Mouse (Mus musculus): Measurements from ENCODE around the gene Fam129b. TPM values are rescaled to one million over a fixed set of nuclear protein-coding genes. Genes with fewer than 3 reads are reported as not detected.

Gene Fam129b
- 100 to 1,000 TPM in 13 of 26 experiments, 10 to 100 TPM in 13; 35.9 to 648 (median 91.5) TPM for total RNA-seq (2018; cell fraction: chromatin; rRNA removed)
- 100 to 1,000 TPM in 14 of 26 experiments, 10 to 100 TPM in 12; 52.3 to 460 (median 164) TPM for total RNA-seq (2018; cell fraction: cytosol; rRNA removed)
- 100 to 1,000 TPM in 13 of 26 experiments, 10 to 100 TPM in 13; 39.2 to 371 (median 100) TPM for total RNA-seq (2018; cell fraction: nucleus; rRNA removed)
- polyA plus RNA-seq (2018), result 117 to 240 TPM (median 185 TPM) in 3 replicates

GRCm38 (mm10) chr2:32875675-32876489 is at the start of gene Fam129b:
Gene Fam129b, plus strand, starts transcription at chr2:32876114.
- peak within 1 kb of the TSS; percentile 98 for H3K27ac ChIP-seq
- H3K79me2 ChIP-seq (ENCODE audit: inconsistent target), result peaks cover 62% of the 10 kb centered on the region
- peak within 1 kb of the TSS; percentile 98 for H3K4me3 ChIP-seq (ENCODE audit: inconsistent target)
- WGBS (ENCODE audit: missing documents), result under 1% methylated on average over 66 of the region's 68 CpGs
- no peaks in the 10 kb centered on the region for H3K36me3 ChIP-seq (ENCODE audit: inconsistent target)

GRCm38 (mm10) chr2:32828979-32829676 is 46.8 kb upstream of the Fam129b start:
- Histone ChIP-seq H3K79me2 (ENCODE audit: inconsistent target) (peaks cover 8% of the 10 kb centered on the region; the same call in 1 of the 2 replicates), H3K36me3 (ENCODE audit: inconsistent target) (no peaks in the 10 kb centered on the region), H3K27ac (no peak overlapping the region), H3K4me3 (ENCODE audit: inconsistent target) (no peak overlapping the region)
- WGBS (ENCODE audit: missing documents), result 88% methylated on average over 11 of the region's 11 CpGs

- H3K27ac ChIP-seq, result peak overlapping the region; percentile 74
- 17% methylated on average over 7 of the region's 7 CpGs for WGBS (ENCODE audit: missing documents)
- H3K4me3 ChIP-seq (ENCODE audit: inconsistent target), result no peak overlapping the region
- peaks cover 11% of the 10 kb centered on the region; the same call in 1 of the 2 replicates for H3K79me2 ChIP-seq (ENCODE audit: inconsistent target)
- no peaks in the 10 kb centered on the region for H3K36me3 ChIP-seq (ENCODE audit: inconsistent target)
Measured at GRCm38 (mm10) chr2:32834496-32834895, 41.4 kb upstream of the Fam129b start.

- Histone ChIP-seq H3K79me2 (ENCODE audit: inconsistent target) (peaks cover 11% of the 10 kb centered on the region; the same call in 1 of the 2 replicates), H3K27ac (peak overlapping the region; percentile 74), H3K36me3 (ENCODE audit: inconsistent target) (no peaks in the 10 kb centered on the region), H3K4me3 (ENCODE audit: inconsistent target) (no peak overlapping the region)
Measured at GRCm38 (mm10) chr2:32835588-32835987, 40.3 kb upstream of the Fam129b start.

GRCm38 (mm10) chr2:32838147-32838884 is 37.6 kb upstream of the Fam129b start:
- WGBS (ENCODE audit: missing documents), result 90% methylated on average over 9 of the region's 9 CpGs
- H3K27ac ChIP-seq, result no peak overlapping the region
- no peaks in the 10 kb centered on the region for H3K36me3 ChIP-seq (ENCODE audit: inconsistent target)
- H3K79me2 ChIP-seq (ENCODE audit: inconsistent target), result peaks cover 15% of the 10 kb centered on the region; the same call in 1 of the 2 replicates
- H3K4me3 ChIP-seq (ENCODE audit: inconsistent target), result no peak overlapping the region

GRCm38 (mm10) chr2:32839261-32839660 is 36.7 kb upstream of the Fam129b start:
- 100% methylated on average over 2 of the region's 2 CpGs for WGBS (ENCODE audit: missing documents)
- Histone ChIP-seq H3K4me3 (ENCODE audit: inconsistent target) (no peak overlapping the region), H3K27ac (no peak overlapping the region), H3K36me3 (ENCODE audit: inconsistent target) (no peaks in the 10 kb centered on the region), H3K79me2 (ENCODE audit: inconsistent target) (peaks cover 10% of the 10 kb centered on the region; the same call in 1 of the 2 replicates)

- no peaks in the 10 kb centered on the region for H3K36me3 ChIP-seq (ENCODE audit: inconsistent target)
- whole genome bisulfite sequencing (ENCODE audit: missing documents), result 25% methylated on average over 5 of the region's 5 CpGs
- H3K4me3 ChIP-seq (ENCODE audit: inconsistent target), result no peak overlapping the region
- peaks cover 22% of the 10 kb centered on the region; the same call in 1 of the 2 replicates for H3K79me2 ChIP-seq (ENCODE audit: inconsistent target)
- H3K27ac ChIP-seq, result no peak overlapping the region
Measured at GRCm38 (mm10) chr2:32841099-32841498, 34.8 kb upstream of the Fam129b start.

GRCm38 (mm10) chr2:32842558-32842957 is 33.4 kb upstream of the Fam129b start:
- Histone ChIP-seq H3K27ac (no peak overlapping the region), H3K36me3 (ENCODE audit: inconsistent target) (no peaks in the 10 kb centered on the region), H3K79me2 (ENCODE audit: inconsistent target) (peaks cover 18% of the 10 kb centered on the region; the same call in 1 of the 2 replicates), H3K4me3 (ENCODE audit: inconsistent target) (no peak overlapping the region)
- 47% methylated on average over 4 of the region's 4 CpGs for WGBS (ENCODE audit: missing documents)

GRCm38 (mm10) chr2:32845572-32846100 is 30.3 kb upstream of the Fam129b start:
- WGBS (ENCODE audit: missing documents), result 12% methylated on average over 11 of the region's 12 CpGs
- Histone ChIP-seq H3K36me3 (ENCODE audit: inconsistent target) (no peaks in the 10 kb centered on the region), H3K4me3 (ENCODE audit: inconsistent target) (peak overlapping the region; percentile 70), H3K27ac (peak overlapping the region; percentile 15; the same call in 1 of the 2 replicates), H3K79me2 (ENCODE audit: inconsistent target) (peaks cover 18% of the 10 kb centered on the region; the same call in 1 of the 2 replicates)

- H3K27ac ChIP-seq, result peak overlapping the region; percentile 15; the same call in 1 of the 2 replicates
- WGBS (ENCODE audit: missing documents), result 2% methylated on average over 30 of the region's 33 CpGs
Measured at GRCm38 (mm10) chr2:32846101-32846804, 29.7 kb upstream of the Fam129b start.

GRCm38 (mm10) chr2:32846805-32847467 is 29.0 kb upstream of the Fam129b start, which contains the start of gene Stxbp1:
Gene Stxbp1, minus strand, starts transcription at chr2:32847245.
- Histone ChIP-seq H3K79me2 (ENCODE audit: inconsistent target) (peaks cover 18% of the 10 kb centered on the region; the same call in 1 of the 2 replicates), H3K4me3 (ENCODE audit: inconsistent target) (peak within 1 kb of the TSS; percentile 70), H3K36me3 (ENCODE audit: inconsistent target) (no peaks in the 10 kb centered on the region), H3K27ac (peak within 1 kb of the TSS; percentile 15; the same call in 1 of the 2 replicates)
- 2% methylated on average over 64 of the region's 78 CpGs for WGBS (ENCODE audit: missing documents)

More at GRCm38 (mm10) chr2:32846101-32846804, 29.7 kb upstream of the Fam129b start:
- no peaks in the 10 kb centered on the region for H3K36me3 ChIP-seq (ENCODE audit: inconsistent target)
- peaks cover 18% of the 10 kb centered on the region; the same call in 1 of the 2 replicates for H3K79me2 ChIP-seq (ENCODE audit: inconsistent target)
- peak overlapping the region; percentile 70 for H3K4me3 ChIP-seq (ENCODE audit: inconsistent target)

- Histone ChIP-seq H3K27ac (no peak overlapping the region), H3K4me3 (ENCODE audit: inconsistent target) (no peak overlapping the region)
- WGBS (ENCODE audit: missing documents), result 58% methylated on average over 6 of the region's 6 CpGs
Measured at GRCm38 (mm10) chr2:32847468-32847821, 28.5 kb upstream of the Fam129b start.

GRCm38 (mm10) chr2:32852156-32852555 is 23.8 kb upstream of the Fam129b start:
- Histone ChIP-seq H3K4me3 (ENCODE audit: inconsistent target) (no peak overlapping the region), H3K36me3 (ENCODE audit: inconsistent target) (no peaks in the 10 kb centered on the region), H3K27ac (no peak overlapping the region), H3K79me2 (ENCODE audit: inconsistent target) (no peaks in the 10 kb centered on the region)
- 12% methylated on average over 20 of the region's 20 CpGs for WGBS (ENCODE audit: missing documents)

More at GRCm38 (mm10) chr2:32847468-32847821, 28.5 kb upstream of the Fam129b start:
- Histone ChIP-seq H3K36me3 (ENCODE audit: inconsistent target) (no peaks in the 10 kb centered on the region), H3K79me2 (ENCODE audit: inconsistent target) (peaks cover 18% of the 10 kb centered on the region; the same call in 1 of the 2 replicates)

Measured in macrophage (primary cell).